Mouse (Mus musculus): ENCODE measurements around the gene Rnf167.

- TF ChIP-seq CTCF (conservative IDR thresholded peaks at IDR 0.05; ENCODE audit: insufficient read depth, insufficient read length, low read depth, low read length) (no peak), POLR2A (IDR thresholded peaks at IDR 0.05; ENCODE audit: low read depth, low read length) (no peak)
These were observed 46.5 kb downstream of the Rnf167 start for GRCm38 (mm10) chr11:70693504-70693903.

Measured in kidney, adult 2 months (tissue).